Mouse (Mus musculus): Measurements from ENCODE around the gene Sapcd1.

DNA sequence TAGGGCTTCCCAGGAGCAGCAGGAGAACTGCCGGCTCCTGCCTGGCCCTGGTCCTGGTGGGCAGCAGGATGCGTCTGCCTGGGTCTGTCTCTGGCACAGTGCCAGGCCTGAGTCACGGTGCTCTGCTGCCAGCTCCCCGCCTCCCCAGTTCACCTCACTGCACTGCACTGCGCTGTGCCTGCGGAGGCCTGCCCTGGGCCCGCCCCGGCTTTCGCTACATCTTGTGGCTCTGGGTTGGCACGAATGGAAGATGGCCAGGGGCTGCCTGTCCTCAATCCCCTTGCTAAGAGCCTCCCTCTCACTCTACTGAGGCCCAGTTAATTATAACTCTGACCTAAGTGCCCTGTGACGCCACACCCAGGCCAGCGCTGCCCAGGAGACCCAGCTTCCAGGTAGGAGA, 11.4 kb downstream of the Sapcd1 start, which contains the start of gene Vwa7:
- no peak for TF ChIP-seq MYC (IDR thresholded peaks at IDR 0.05; ENCODE audit: low read depth, low read length)
- no peak for TF ChIP-seq CTCF (conservative IDR thresholded peaks at IDR 0.05 in 1 of 2, IDR thresholded peaks at IDR 0.05 in 1 of 2; ENCODE audit: low read depth in 2 of 2, low read length in 2 of 2)
- TF ChIP-seq EP300 (IDR thresholded peaks at IDR 0.05; ENCODE audit: low read length): no peak
- TF ChIP-seq UBTF (IDR thresholded peaks at IDR 0.05; ENCODE audit: low read depth, low read length): no peak
- no peak for TF ChIP-seq KAT2A (IDR thresholded peaks at IDR 0.05; ENCODE audit: insufficient replicate concordance, low read length)
